Mouse (Mus musculus) lung, adult 2 months (tissue): ENCODE measurements around the gene Hsh2d.

Experiments
- CTCF ChIP-seq: fragments of 200-500 bp; IDR thresholded peaks from 2 replicates; pipeline ENCODE4 v1.5.1; 2011; ENCODE audit warnings: mild to moderate bottlenecking, low read length, control low read depth; ENCODE audit not compliant: insufficient read depth
- POLR2A ChIP-seq: fragments of 200-500 bp; IDR thresholded peaks from 2 replicates; pipeline ENCODE4 v1.6.1; 2011; ENCODE audit warnings: low read depth, mild to moderate bottlenecking, control low read depth, low read length, borderline replicate concordance; ENCODE audit errors: extremely low read depth

GRCm38 (mm10) chr8:72160007-72160406 lies 29.4 kb upstream of the Hsh2d start:
- no peak for TF ChIP-seq CTCF
- no peak for TF ChIP-seq POLR2A
